Mouse (Mus musculus): ENCODE data around the gene Clba1. TPM values are rescaled to one million over a fixed set of nuclear protein-coding genes. Genes with fewer than 3 reads are reported as not detected.

Gene Clba1
- polyA plus RNA-seq, 1 experiment from 2014 or later = 21.1 TPM

GRCm38 (mm10) chr12:112860765-112861164, 52.0 kb downstream of the Clba1 start:
- H3K4me2 ChIP-seq = no peak overlapping the region
- no peak for ATAC-seq (ENCODE audit: low read depth)

GRCm38 (mm10) chr12:112861911-112862321, 53.2 kb downstream of the Clba1 start:
- no peak overlapping the region for H3K4me3 ChIP-seq
- no peaks in the 10 kb centered on the region for H3K9me3 ChIP-seq
- no peak for ATAC-seq (ENCODE audit: low read depth)
- no peaks in the 10 kb centered on the region for H3K36me3 ChIP-seq
- WGBS = 67% methylated on average over 9 of the region's 9 CpGs
- H3K4me2 ChIP-seq = no peak overlapping the region
- no peaks in the 10 kb centered on the region for H3K27me3 ChIP-seq
- no peaks in the 10 kb centered on the region for H3K4me1 ChIP-seq (replicated peaks)
- no peak overlapping the region for H3K27ac ChIP-seq (replicated peaks)
- no peak overlapping the region for H3K9ac ChIP-seq

More at GRCm38 (mm10) chr12:112860765-112861164, 52.0 kb downstream of the Clba1 start:
- H3K9me3 ChIP-seq = no peaks in the 10 kb centered on the region
- H3K27ac ChIP-seq (replicated peaks) = no peak overlapping the region
- H3K4me1 ChIP-seq (replicated peaks) = no peaks in the 10 kb centered on the region
- no peaks in the 10 kb centered on the region for H3K36me3 ChIP-seq
- no peaks in the 10 kb centered on the region for H3K27me3 ChIP-seq
- WGBS = 74% methylated on average over 7 of the region's 7 CpGs
- H3K4me3 ChIP-seq = no peak overlapping the region
- no peak overlapping the region for H3K9ac ChIP-seq

GRCm38 (mm10) chr12:112864804-112865203, 56.1 kb downstream of the Clba1 start:
- peaks cover 4% of the 10 kb centered on the region for H3K4me1 ChIP-seq (replicated peaks)
- H3K36me3 ChIP-seq = no peaks in the 10 kb centered on the region
- 80% methylated on average over 7 of the region's 7 CpGs for WGBS
- no peaks in the 10 kb centered on the region; the same call in 1 of the 2 replicates for H3K27me3 ChIP-seq
- no peak overlapping the region for H3K4me3 ChIP-seq
- no peak overlapping the region for H3K27ac ChIP-seq (replicated peaks)
- no peak overlapping the region for H3K4me2 ChIP-seq
- no peaks in the 10 kb centered on the region for H3K9me3 ChIP-seq
- no peak for ATAC-seq (ENCODE audit: low read depth)
- no peak overlapping the region for H3K9ac ChIP-seq

Other genes with a start within 250 kb of the Clba1 start
- gene Inf2, start 220.2 kb upstream of the Clba1 start, polyA plus RNA-seq (2015; fragmentation: Nextera tagmentation; extraction: Ambion mirVana) = 1.4 and 1.5 TPM in 2 replicates
- 3.2 and 3.6 TPM in 2 replicates for gene Adssl1, start 188.9 kb upstream of the Clba1 start, polyA plus RNA-seq (2015; fragmentation: Nextera tagmentation; extraction: Ambion mirVana)
- gene Siva1, start 164.3 kb upstream of the Clba1 start, polyA plus RNA-seq (2015; fragmentation: Nextera tagmentation; extraction: Ambion mirVana) = 66.3 and 75.0 TPM in 2 replicates
- 73.4 and 101 TPM in 2 replicates for gene Akt1, start 134.1 kb upstream of the Clba1 start, polyA plus RNA-seq (2015; fragmentation: Nextera tagmentation; extraction: Ambion mirVana)
- gene Zbtb42, start 130.1 kb upstream of the Clba1 start, polyA plus RNA-seq (2015; fragmentation: Nextera tagmentation; extraction: Ambion mirVana) = 2.1 TPM in 2 replicates
- 23.7 and 26.9 TPM in 2 replicates for gene Cep170b, start 88.5 kb upstream of the Clba1 start, polyA plus RNA-seq (2015; fragmentation: Nextera tagmentation; extraction: Ambion mirVana)
- gene Pld4, start 48.3 kb upstream of the Clba1 start, polyA plus RNA-seq (2015; fragmentation: Nextera tagmentation; extraction: Ambion mirVana) = 6.7 and 8.6 TPM in 2 replicates
- gene Ahnak2, start 6.3 kb upstream of the Clba1 start, polyA plus RNA-seq (2015; fragmentation: Nextera tagmentation; extraction: Ambion mirVana) = 2.8 and 2.9 TPM in 2 replicates
- 46.9 and 56.1 TPM in 2 replicates for gene Cdca4, start 20.5 kb downstream of the Clba1 start, polyA plus RNA-seq (2015; fragmentation: Nextera tagmentation; extraction: Ambion mirVana)
- not detected in 2 replicates for gene Gpr132, start 59.3 kb downstream of the Clba1 start, polyA plus RNA-seq (2015; fragmentation: Nextera tagmentation; extraction: Ambion mirVana)
- gene Jag2, start 120.8 kb downstream of the Clba1 start, polyA plus RNA-seq (2015; fragmentation: Nextera tagmentation; extraction: Ambion mirVana) = 8.6 and 9.6 TPM in 2 replicates
- 55.1 and 74.8 TPM in 2 replicates for gene Nudt14, start 133.2 kb downstream of the Clba1 start, polyA plus RNA-seq (2015; fragmentation: Nextera tagmentation; extraction: Ambion mirVana)
- gene Btbd6, start 167.5 kb downstream of the Clba1 start, polyA plus RNA-seq (2015; fragmentation: Nextera tagmentation; extraction: Ambion mirVana) = 35.0 and 41.4 TPM in 2 replicates
- gene Brf1, start 191.8 kb downstream of the Clba1 start, polyA plus RNA-seq (2015; fragmentation: Nextera tagmentation; extraction: Ambion mirVana) = 55.8 and 55.9 TPM in 2 replicates
- 26.1 and 27.8 TPM in 2 replicates for gene Pacs2, start 205.6 kb downstream of the Clba1 start, polyA plus RNA-seq (2015; fragmentation: Nextera tagmentation; extraction: Ambion mirVana)

Measured in neural tube, embryonic 13.5 days (tissue).